Comparison of ENCODE assay signal across 10 mouse cellular contexts in genomic region chr12:25467789-25468188, GRCm38 (mm10).
DNase-seq lines count a peak whose midpoint lies in the region; ATAC-seq and TF ChIP-seq lines count a peak whose summit lies in the region.
"Had no signal": no experiment of that assay in that cellular context is flagged by ENCODE, and none has a peak within 500 bp of the region (broad histone marks: within the 10 kb centered on the region; RNA-seq: fewer than 3 reads in every experiment).

No protein-coding gene starts in this region.

- H3K9me3 ChIP-seq in forebrain, embryonic 14.5 days (replicated peaks; ENCODE audit: control insufficient read depth, low read length), result no peaks in the 10 kb centered on the region
- no peaks in the 10 kb centered on the region for H3K9me3 ChIP-seq in forebrain, embryonic 10.5 days
- H3K9me3 ChIP-seq in heart, embryonic 15.5 days (replicated peaks), result no peaks in the 10 kb centered on the region
- H3K9me3 ChIP-seq in liver, postnatal 0 days (ENCODE audit: low read length), result no peaks in the 10 kb centered on the region
- H3K9me3 ChIP-seq: hindbrain, embryonic 15.5 days had no signal

- H3K27me3 ChIP-seq in forebrain, embryonic 14.5 days (replicated peaks; ENCODE audit: control insufficient read depth, insufficient read depth, low read length), result no peaks in the 10 kb centered on the region
- no peaks in the 10 kb centered on the region; the same call in 1 of the 2 replicates for H3K27me3 ChIP-seq in forebrain, embryonic 10.5 days (ENCODE audit: poor library complexity, severe bottlenecking)
- no peaks in the 10 kb centered on the region for H3K27me3 ChIP-seq in heart, embryonic 15.5 days
- no peaks in the 10 kb centered on the region for H3K27me3 ChIP-seq in liver, postnatal 0 days (ENCODE audit: insufficient read depth, low read length)
- H3K27me3 ChIP-seq in thymus, adult 2 months (ENCODE audit: control insufficient read depth, insufficient read depth, low read length), result no peaks in the 10 kb centered on the region
- H3K27me3 ChIP-seq: CH12.LX; hindbrain, embryonic 15.5 days had no signal

- 69% methylated on average over 12 of the region's 12 CpGs for WGBS in forebrain, embryonic 14.5 days
- 78% methylated on average over 12 of the region's 12 CpGs for WGBS in forebrain, embryonic 10.5 days
- WGBS in bone marrow, adult 2 months, result 40% methylated on average over 12 of the region's 12 CpGs
- 24% methylated on average over 12 of the region's 12 CpGs for WGBS in heart, embryonic 15.5 days
- 36% methylated on average over 12 of the region's 12 CpGs for WGBS in liver, postnatal 0 days (ENCODE audit: insufficient replicate concordance)
- WGBS in thymus, adult 2 months, result 79% methylated on average over 12 of the region's 12 CpGs

- peaks cover 4% of the 10 kb centered on the region; the same call in 1 of the 2 replicates for H3K4me1 ChIP-seq in forebrain, embryonic 14.5 days (ENCODE audit: control insufficient read depth, insufficient read depth, low read length)
- H3K4me1 ChIP-seq in forebrain, embryonic 10.5 days, result no peaks in the 10 kb centered on the region; the same call in 1 of the 2 replicates
- H3K4me1 ChIP-seq in bone marrow, adult 2 months (ENCODE audit: control insufficient read depth, insufficient read depth, low read length), result no peaks in the 10 kb centered on the region; the same call in 1 of the 2 replicates
- H3K4me1 ChIP-seq in heart, embryonic 15.5 days (replicated peaks), result peaks cover 8% of the 10 kb centered on the region
- no peaks in the 10 kb centered on the region for H3K4me1 ChIP-seq in liver, postnatal 0 days (ENCODE audit: insufficient read depth)
- no peaks in the 10 kb centered on the region for H3K4me1 ChIP-seq in thymus, adult 2 months (replicated peaks; ENCODE audit: control insufficient read depth, insufficient read depth, low read length)
- H3K4me1 ChIP-seq: hindbrain, embryonic 15.5 days had no signal

- H3K9ac ChIP-seq in forebrain, embryonic 14.5 days (ENCODE audit: low read length), result no peak overlapping the region
- H3K9ac ChIP-seq in heart, embryonic 15.5 days, result no peak overlapping the region
- H3K9ac ChIP-seq in liver, postnatal 0 days (replicated peaks), result no peak overlapping the region
- H3K9ac ChIP-seq: hindbrain, embryonic 15.5 days had no signal

- H3K27ac ChIP-seq in forebrain, embryonic 14.5 days (ENCODE audit: low read depth, low read length), result no peak overlapping the region
- no peak overlapping the region for H3K27ac ChIP-seq in forebrain, embryonic 10.5 days
- peak overlapping the region; percentile 56 for H3K27ac ChIP-seq in bone marrow, adult 2 months (ENCODE audit: control insufficient read depth, insufficient read depth, low read depth, low read length, poor library complexity)
- no peak overlapping the region for H3K27ac ChIP-seq in heart, embryonic 15.5 days
- no peak overlapping the region for H3K27ac ChIP-seq in liver, postnatal 0 days (ENCODE audit: low read depth)
- H3K27ac ChIP-seq in thymus, adult 2 months (ENCODE audit: control insufficient read depth, insufficient read depth, low read length), result no peak overlapping the region
- H3K27ac ChIP-seq: hindbrain, embryonic 15.5 days had no signal

- no peak overlapping the region for H3K4me2 ChIP-seq in forebrain, embryonic 14.5 days (ENCODE audit: low read length)
- peak overlapping the region; percentile 45 for H3K4me2 ChIP-seq in heart, embryonic 15.5 days
- H3K4me2 ChIP-seq in liver, postnatal 0 days (ENCODE audit: low read depth, low read length), result no peak overlapping the region
- H3K4me2 ChIP-seq: hindbrain, embryonic 15.5 days had no signal

- ATAC-seq in forebrain, embryonic 14.5 days, result peak; percentile 48; the same call in 1 of the 2 replicates
- ATAC-seq in heart, embryonic 15.5 days (replicated peaks; ENCODE audit: insufficient number of reproducible peaks, insufficient read depth, low FRiP score, low read depth), result no peak
- ATAC-seq in liver, postnatal 0 days, result peak; percentile 92

- H3K4me3 ChIP-seq in forebrain, embryonic 14.5 days (ENCODE audit: low read depth, low read length), result no peak overlapping the region
- no peak overlapping the region for H3K4me3 ChIP-seq in forebrain, embryonic 10.5 days
- H3K4me3 ChIP-seq in bone marrow, adult 2 months (replicated peaks; ENCODE audit: control insufficient read depth, low read depth, low read length), result no peak overlapping the region
- no peak overlapping the region for H3K4me3 ChIP-seq in heart, embryonic 15.5 days
- no peak overlapping the region for H3K4me3 ChIP-seq in liver, postnatal 0 days (ENCODE audit: low read depth, low read length)
- H3K4me3 ChIP-seq in thymus, adult 2 months (ENCODE audit: control insufficient read depth, insufficient read depth, low read length), result no peak overlapping the region
- H3K4me3 ChIP-seq: hindbrain, embryonic 15.5 days had no signal

- TF ChIP-seq POLR2A in bone marrow, adult 2 months (IDR thresholded peaks at IDR 0.05; ENCODE audit: borderline replicate concordance, control insufficient read depth, low read depth, low read length), result no peak
- TF ChIP-seq POLR2A in thymus, adult 2 months (IDR thresholded peaks at IDR 0.05; ENCODE audit: control insufficient read depth, extremely low read depth, insufficient read depth, low read length, poor library complexity), result no peak

- H3K36me3 ChIP-seq in forebrain, embryonic 14.5 days (ENCODE audit: control insufficient read depth, insufficient read depth, low read length), result no peaks in the 10 kb centered on the region
- no peaks in the 10 kb centered on the region for H3K36me3 ChIP-seq in forebrain, embryonic 10.5 days (replicated peaks)
- H3K36me3 ChIP-seq in heart, embryonic 15.5 days, result no peaks in the 10 kb centered on the region
- H3K36me3 ChIP-seq in liver, postnatal 0 days (replicated peaks; ENCODE audit: insufficient read depth, low read length), result no peaks in the 10 kb centered on the region
- H3K36me3 ChIP-seq in thymus, adult 2 months (ENCODE audit: control insufficient read depth, insufficient read depth, low read length), result no peaks in the 10 kb centered on the region
- H3K36me3 ChIP-seq: hindbrain, embryonic 15.5 days had no signal

- peak; percentile 48; the same call in 1 of the 2 replicates for TF ChIP-seq EP300 in liver, postnatal 0 days (IDR thresholded peaks at IDR 0.05; ENCODE audit: low read depth)

- no peak for TF ChIP-seq CTCF in bone marrow, adult 2 months (IDR thresholded peaks at IDR 0.05; ENCODE audit: control insufficient read depth, insufficient read depth, low read length)
- TF ChIP-seq CTCF in liver, postnatal 0 days (IDR thresholded peaks at IDR 0.05; ENCODE audit: low read depth), result no peak
- no peak for TF ChIP-seq CTCF in thymus, adult 2 months (IDR thresholded peaks at IDR 0.05; ENCODE audit: borderline replicate concordance, control insufficient read depth, extremely low read depth, insufficient read depth, low read length, poor library complexity)

- peak; percentile 15 for DNase-seq in forebrain, embryonic 14.5 days (ENCODE audit: low spot score)
- no peak for DNase-seq in forebrain, embryonic 10.5 days (ENCODE audit: extremely low spot score, low spot score)
- peak; percentile 33 for DNase-seq in liver, postnatal 0 days
- no peak for DNase-seq in kidney, adult 11 months
- no peak for DNase-seq in gastrocnemius, postnatal 10 days
- no peak for DNase-seq in thymus, adult 2 months

Comparison
In these comparisons a context has a peak if more than half of its experiments do, and no peak if none do; other contexts are left out.
1. DNase-seq: peak in forebrain, embryonic 14.5 days (single experiment) and liver, postnatal 0 days (single experiment); none in forebrain, embryonic 10.5 days (single experiment), kidney, adult 11 months (single experiment), gastrocnemius, postnatal 10 days (single experiment) and thymus, adult 2 months (single experiment).